Mouse (Mus musculus) ES-Bruce4 (cell line): Measurements from ENCODE around the gene Vmn2r13.
"Not testable (repeated sequence)": the region's sequence is repeated elsewhere in the genome, so short reads cannot be mapped to it uniquely, and the experiment has no call there.

Source experiments
- CTCF ChIP-seq: IDR thresholded peaks from one replicate; pipeline ENCODE4 v1.8.1; 2011; ENCODE audit warnings: low read depth, low read length
- EP300 ChIP-seq: IDR thresholded peaks from 2 replicates; pipeline ENCODE4 v1.6.1; 2011; ENCODE audit warnings: low read depth, low read length; ENCODE audit not compliant: insufficient read depth
- POLR2A ChIP-seq: IDR thresholded peaks from one replicate; pipeline ENCODE4 v1.8.1; 2011; ENCODE audit warnings: low read length; ENCODE audit not compliant: insufficient read depth

DNA sequence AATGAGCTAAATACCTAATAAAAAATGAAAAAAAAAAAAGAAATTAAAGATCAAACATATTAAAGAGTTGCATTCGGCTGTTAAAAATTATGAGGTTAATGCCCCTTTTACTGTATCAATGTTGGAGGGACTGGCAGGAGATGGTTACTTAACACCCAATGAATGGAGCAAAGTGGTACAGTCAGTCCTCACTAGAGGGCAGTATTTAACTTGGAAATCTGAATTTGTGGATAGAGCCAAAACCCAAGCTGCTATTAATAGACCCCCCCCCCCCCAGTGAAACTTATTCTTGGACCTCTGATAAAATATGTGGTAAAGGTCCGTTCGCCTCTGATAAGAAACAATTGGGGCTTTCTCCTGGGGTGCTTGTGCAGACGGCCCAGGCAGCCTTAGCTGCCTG lies 25.1 kb downstream of the Vmn2r13 start:
- TF ChIP-seq EP300, CTCF, POLR2A: not testable (repeated sequence)
